Mouse (Mus musculus): ENCODE data around the gene Timm8b.

- TF ChIP-seq TCF12 (IDR thresholded peaks at IDR 0.05; ENCODE audit: insufficient read depth, poor library complexity, severe bottlenecking), result no peak
- TF ChIP-seq MYOG (IDR thresholded peaks at IDR 0.05; ENCODE audit: control insufficient read depth in 1 of 3, insufficient read depth in 1 of 3, insufficient read length in 2 of 3, low read depth in 2 of 3), result no peak
- no peak for TF ChIP-seq POLR2A (IDR thresholded peaks at IDR 0.05; ENCODE audit: insufficient read length, low read depth)
- no peak for TF ChIP-seq MAX (IDR thresholded peaks at IDR 0.05; ENCODE audit: low read depth)
- no peak for TF ChIP-seq REST (IDR thresholded peaks at IDR 0.05; ENCODE audit: insufficient read depth, insufficient read length)
- no peak for TF ChIP-seq TCF3 (IDR thresholded peaks at IDR 0.05; ENCODE audit: insufficient read length, low read depth)
- no peak for TF ChIP-seq E2F4 (IDR thresholded peaks at IDR 0.05; ENCODE audit: insufficient read depth)
Observed at GRCm38 (mm10) chr9:50633059-50633458, 29.3 kb downstream of the Timm8b start.

All from myocyte (in vitro differentiated cells).